Mouse (Mus musculus): ENCODE results near the gene Thegl. TPM values are rescaled to one million over a fixed set of nuclear protein-coding genes. Genes with fewer than 3 reads are reported as not detected.

Gene Thegl
- polyA plus RNA-seq, 1 experiment from 2014 or later = 0.22 TPM

- Histone ChIP-seq H3K9me3 (replicated peaks; ENCODE audit: control insufficient read depth, low read length) (no peaks in the 10 kb centered on the region), H3K36me3 (ENCODE audit: control insufficient read depth, insufficient read depth) (no peaks in the 10 kb centered on the region), H3K9ac (ENCODE audit: low read depth, low read length) (no peak overlapping the region), H3K27me3 (ENCODE audit: control insufficient read depth, insufficient read depth, low read depth, low read length) (no peaks in the 10 kb centered on the region), H3K4me3 (ENCODE audit: low read depth, low read length) (no peak overlapping the region), H3K4me1 (ENCODE audit: control insufficient read depth, low read depth, low read length) (no peaks in the 10 kb centered on the region), H3K4me2 (ENCODE audit: low read depth, low read length) (no peak overlapping the region), H3K27ac (ENCODE audit: low read length) (no peak overlapping the region)
- no peak for ATAC-seq (ENCODE audit: low read depth)
- WGBS (ENCODE audit: insufficient replicate concordance) = 66% methylated on average over 10 of the region's 10 CpGs
Observed at GRCm38 (mm10) chr5:77085753-77086450, 70.1 kb downstream of the Thegl start.

- Histone ChIP-seq H3K4me2 (ENCODE audit: low read depth, low read length) (no peak overlapping the region), H3K9me3 (replicated peaks; ENCODE audit: control insufficient read depth, low read length) (no peaks in the 10 kb centered on the region), H3K9ac (ENCODE audit: low read depth, low read length) (no peak overlapping the region), H3K36me3 (ENCODE audit: control insufficient read depth, insufficient read depth) (no peaks in the 10 kb centered on the region), H3K27ac (ENCODE audit: low read length) (no peak overlapping the region), H3K27me3 (ENCODE audit: control insufficient read depth, insufficient read depth, low read depth, low read length) (no peaks in the 10 kb centered on the region), H3K4me3 (ENCODE audit: low read depth, low read length) (no peak overlapping the region), H3K4me1 (ENCODE audit: control insufficient read depth, low read depth, low read length) (no peaks in the 10 kb centered on the region)
- WGBS (ENCODE audit: insufficient replicate concordance) = 67% methylated on average over 7 of the region's 7 CpGs
- no peak for ATAC-seq (ENCODE audit: low read depth)
Observed at GRCm38 (mm10) chr5:77086541-77086940, 70.7 kb downstream of the Thegl start.

GRCm38 (mm10) chr5:77087122-77087521 is 71.3 kb downstream of the Thegl start:
- no peaks in the 10 kb centered on the region for H3K27me3 ChIP-seq (ENCODE audit: control insufficient read depth, insufficient read depth, low read depth, low read length)
- no peak for ATAC-seq (ENCODE audit: low read depth)
- H3K36me3 ChIP-seq (ENCODE audit: control insufficient read depth, insufficient read depth) = no peaks in the 10 kb centered on the region
- no peaks in the 10 kb centered on the region for H3K9me3 ChIP-seq (replicated peaks; ENCODE audit: control insufficient read depth, low read length)
- H3K4me2 ChIP-seq (ENCODE audit: low read depth, low read length) = no peak overlapping the region
- WGBS (ENCODE audit: insufficient replicate concordance) = 50% methylated on average over 3 of the region's 3 CpGs
- no peak overlapping the region for H3K9ac ChIP-seq (ENCODE audit: low read depth, low read length)
- H3K4me3 ChIP-seq (ENCODE audit: low read depth, low read length) = no peak overlapping the region
- no peaks in the 10 kb centered on the region; the same call in 1 of the 2 replicates for H3K4me1 ChIP-seq (ENCODE audit: control insufficient read depth, low read depth, low read length)
- H3K27ac ChIP-seq (ENCODE audit: low read length) = no peak overlapping the region

- Histone ChIP-seq H3K27ac (ENCODE audit: low read length) (no peak overlapping the region), H3K4me2 (ENCODE audit: low read depth, low read length) (no peak overlapping the region), H3K36me3 (ENCODE audit: control insufficient read depth, insufficient read depth) (no peaks in the 10 kb centered on the region), H3K9me3 (replicated peaks; ENCODE audit: control insufficient read depth, low read length) (no peaks in the 10 kb centered on the region), H3K27me3 (ENCODE audit: control insufficient read depth, insufficient read depth, low read depth, low read length) (peaks cover 3% of the 10 kb centered on the region), H3K9ac (ENCODE audit: low read depth, low read length) (no peak overlapping the region), H3K4me1 (ENCODE audit: control insufficient read depth, low read depth, low read length) (no peaks in the 10 kb centered on the region; the same call in 1 of the 2 replicates), H3K4me3 (ENCODE audit: low read depth, low read length) (no peak overlapping the region)
- 25% methylated on average over 1 of the region's 1 CpGs for WGBS (ENCODE audit: insufficient replicate concordance)
- ATAC-seq (ENCODE audit: low read depth) = no peak
Observed at GRCm38 (mm10) chr5:77089294-77089693, 73.5 kb downstream of the Thegl start.

DNA sequence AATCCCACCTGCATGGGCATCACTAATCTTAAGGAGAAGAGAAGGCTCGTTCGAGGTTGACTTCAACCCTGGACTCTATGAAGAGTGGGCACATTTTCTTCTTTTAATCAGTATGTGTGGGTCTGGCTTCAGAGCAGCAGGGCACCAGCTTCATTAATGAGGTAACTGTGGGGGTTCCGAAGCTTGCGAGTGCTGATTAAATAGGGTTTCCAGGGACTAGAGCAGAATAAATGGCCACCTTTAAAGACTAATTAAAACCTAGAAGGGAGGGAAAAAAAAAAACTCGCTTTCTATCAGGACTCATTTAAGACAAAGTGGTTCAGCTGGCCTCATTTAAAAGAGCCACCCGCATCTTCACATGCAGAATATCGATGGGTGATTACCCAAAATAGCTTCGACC is 74.1 kb downstream of the Thegl start:
- H3K4me1 ChIP-seq (ENCODE audit: control insufficient read depth, low read depth, low read length) = peaks cover 3% of the 10 kb centered on the region; the same call in 1 of the 2 replicates
- no peak overlapping the region for H3K4me2 ChIP-seq (ENCODE audit: low read depth, low read length)
- no peaks in the 10 kb centered on the region for H3K9me3 ChIP-seq (replicated peaks; ENCODE audit: control insufficient read depth, low read length)
- no peak overlapping the region for H3K4me3 ChIP-seq (ENCODE audit: low read depth, low read length)
- 74% methylated on average over 8 of the region's 8 CpGs for WGBS (ENCODE audit: insufficient replicate concordance)
- no peak for ATAC-seq (ENCODE audit: low read depth)
- H3K36me3 ChIP-seq (ENCODE audit: control insufficient read depth, insufficient read depth) = no peaks in the 10 kb centered on the region
- H3K27ac ChIP-seq (ENCODE audit: low read length) = no peak overlapping the region
- H3K9ac ChIP-seq (ENCODE audit: low read depth, low read length) = no peak overlapping the region
- peaks cover 8% of the 10 kb centered on the region for H3K27me3 ChIP-seq (ENCODE audit: control insufficient read depth, insufficient read depth, low read depth, low read length)

GRCm38 (mm10) chr5:77090521-77091096 is 74.8 kb downstream of the Thegl start:
- Histone ChIP-seq H3K27ac (ENCODE audit: low read length) (no peak overlapping the region), H3K9ac (ENCODE audit: low read depth, low read length) (no peak overlapping the region), H3K27me3 (ENCODE audit: control insufficient read depth, insufficient read depth, low read depth, low read length) (peaks cover 14% of the 10 kb centered on the region), H3K4me3 (ENCODE audit: low read depth, low read length) (no peak overlapping the region), H3K4me2 (ENCODE audit: low read depth, low read length) (no peak overlapping the region), H3K36me3 (ENCODE audit: control insufficient read depth, insufficient read depth) (no peaks in the 10 kb centered on the region), H3K9me3 (replicated peaks; ENCODE audit: control insufficient read depth, low read length) (no peaks in the 10 kb centered on the region), H3K4me1 (ENCODE audit: control insufficient read depth, low read depth, low read length) (peaks cover 3% of the 10 kb centered on the region; the same call in 1 of the 2 replicates)
- whole genome bisulfite sequencing (ENCODE audit: insufficient replicate concordance) = 55% methylated on average over 5 of the region's 5 CpGs
- no peak for ATAC-seq (ENCODE audit: low read depth)

- 49% methylated on average over 3 of the region's 3 CpGs for WGBS (ENCODE audit: insufficient replicate concordance)
- H3K27me3 ChIP-seq (ENCODE audit: control insufficient read depth, insufficient read depth, low read depth, low read length) = peaks cover 16% of the 10 kb centered on the region
- no peak overlapping the region for H3K4me2 ChIP-seq (ENCODE audit: low read depth, low read length)
- H3K36me3 ChIP-seq (ENCODE audit: control insufficient read depth, insufficient read depth) = no peaks in the 10 kb centered on the region
- peaks cover 3% of the 10 kb centered on the region; the same call in 1 of the 2 replicates for H3K4me1 ChIP-seq (ENCODE audit: control insufficient read depth, low read depth, low read length)
- no peak overlapping the region for H3K4me3 ChIP-seq (ENCODE audit: low read depth, low read length)
- H3K9me3 ChIP-seq (replicated peaks; ENCODE audit: control insufficient read depth, low read length) = no peaks in the 10 kb centered on the region
- no peak overlapping the region for H3K27ac ChIP-seq (ENCODE audit: low read length)
- H3K9ac ChIP-seq (ENCODE audit: low read depth, low read length) = no peak overlapping the region
- ATAC-seq (ENCODE audit: low read depth) = no peak
Observed at GRCm38 (mm10) chr5:77091923-77092322, 76.1 kb downstream of the Thegl start.

GRCm38 (mm10) chr5:77092531-77092930 is 76.7 kb downstream of the Thegl start:
- Histone ChIP-seq H3K36me3 (ENCODE audit: control insufficient read depth, insufficient read depth) (no peaks in the 10 kb centered on the region), H3K27ac (ENCODE audit: low read length) (no peak overlapping the region), H3K27me3 (ENCODE audit: control insufficient read depth, insufficient read depth, low read depth, low read length) (peaks cover 16% of the 10 kb centered on the region), H3K4me1 (ENCODE audit: control insufficient read depth, low read depth, low read length) (peaks cover 3% of the 10 kb centered on the region; the same call in 1 of the 2 replicates), H3K9ac (ENCODE audit: low read depth, low read length) (no peak overlapping the region), H3K4me3 (ENCODE audit: low read depth, low read length) (no peak overlapping the region), H3K9me3 (replicated peaks; ENCODE audit: control insufficient read depth, low read length) (no peaks in the 10 kb centered on the region), H3K4me2 (ENCODE audit: low read depth, low read length) (no peak overlapping the region)
- no peak for ATAC-seq (ENCODE audit: low read depth)
- 18% methylated on average over 5 of the region's 5 CpGs for WGBS (ENCODE audit: insufficient replicate concordance)

- Histone ChIP-seq H3K36me3 (ENCODE audit: control insufficient read depth, insufficient read depth) (no peaks in the 10 kb centered on the region), H3K27me3 (ENCODE audit: control insufficient read depth, insufficient read depth, low read depth, low read length) (peaks cover 16% of the 10 kb centered on the region), H3K4me3 (ENCODE audit: low read depth, low read length) (peak overlapping the region; percentile 63; the same call in 1 of the 2 replicates), H3K27ac (ENCODE audit: low read length) (no peak overlapping the region), H3K9me3 (replicated peaks; ENCODE audit: control insufficient read depth, low read length) (no peaks in the 10 kb centered on the region), H3K9ac (ENCODE audit: low read depth, low read length) (no peak overlapping the region), H3K4me2 (ENCODE audit: low read depth, low read length) (peak overlapping the region; percentile 87), H3K4me1 (ENCODE audit: control insufficient read depth, low read depth, low read length) (peaks cover 3% of the 10 kb centered on the region; the same call in 1 of the 2 replicates)
- ATAC-seq (ENCODE audit: low read depth) = no peak
- WGBS (ENCODE audit: insufficient replicate concordance) = 54% methylated on average over 8 of the region's 8 CpGs
Observed at GRCm38 (mm10) chr5:77093961-77094360, 78.1 kb downstream of the Thegl start.

All from liver, embryonic 16.5 days (tissue).